Mouse (Mus musculus) C2C12 (cell line): Measurements from ENCODE around the gene Kcnma1.

Source experiments
- CEBPB ChIP-seq: IDR thresholded peaks from one replicate; pipeline ENCODE4 v1.6.1; 2011; ENCODE audit warnings: low read depth, mild to moderate bottlenecking, control low read depth, moderate library complexity
- CTCF ChIP-seq: IDR thresholded peaks from one replicate; pipeline ENCODE4 v1.5.1; 2011; ENCODE audit not compliant: control insufficient read depth, insufficient read depth, insufficient read length
- FOSL1 ChIP-seq: IDR thresholded peaks from one replicate; pipeline ENCODE4 v1.8.0; 2011; ENCODE audit warnings: mild to moderate bottlenecking, low read length; ENCODE audit not compliant: poor library complexity, insufficient read depth, severe bottlenecking
- MAX ChIP-seq: IDR thresholded peaks from one replicate; pipeline ENCODE4 v1.6.1; 2011; ENCODE audit warnings: mild to moderate bottlenecking, control low read depth
- MYOD1 ChIP-seq: IDR thresholded peaks from one replicate; pipeline ENCODE4 v1.6.1; 2011; ENCODE audit warnings: low read depth; ENCODE audit not compliant: control insufficient read depth, insufficient read length
- MYOG ChIP-seq: IDR thresholded peaks from one replicate; pipeline ENCODE4 v1.6.1; 2011; ENCODE audit not compliant: control insufficient read depth, insufficient read length; ENCODE audit errors: extremely low read depth
- USF1 ChIP-seq: IDR thresholded peaks from one replicate; pipeline ENCODE4 v1.6.1; 2011; ENCODE audit warnings: low read depth, mild to moderate bottlenecking, control low read depth, moderate library complexity

DNA sequence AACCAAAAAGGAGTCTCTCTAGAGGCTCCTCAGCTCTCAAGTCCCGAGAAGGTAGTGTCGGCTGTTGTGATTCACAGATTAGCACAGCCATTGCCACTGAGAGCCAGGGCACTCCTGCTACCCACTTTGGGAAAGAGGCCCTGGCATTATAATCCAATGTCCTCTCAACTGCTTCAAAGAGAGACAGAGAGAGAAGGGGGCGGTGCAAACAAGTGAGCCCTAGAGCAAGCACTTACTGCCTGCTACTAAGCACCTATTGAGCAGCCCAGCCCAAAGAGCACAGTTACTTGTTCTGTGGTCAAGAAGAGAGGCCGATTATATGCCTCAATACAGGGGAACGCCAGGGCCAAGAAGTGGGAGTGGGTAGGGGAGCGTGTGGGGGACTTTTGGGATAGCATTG is 16.4 kb downstream of the Kcnma1 start:
- no peak for TF ChIP-seq MAX
- TF ChIP-seq CTCF: no peak
- TF ChIP-seq CEBPB: no peak
- no peak for TF ChIP-seq FOSL1
- TF ChIP-seq USF1: no peak
- no peak for TF ChIP-seq MYOG
- no peak for TF ChIP-seq MYOD1
